Comparison of ENCODE assay signal across 14 mouse cellular contexts in genomic region chr1:138579822-138580492, GRCm38 (mm10). TPM values are rescaled to one million over a fixed set of nuclear protein-coding genes. Genes with fewer than 3 reads are reported as not detected.
A peak's percentile ranks its signal among the peaks of the same experiment; 100 is the strongest.
DNase-seq lines count a peak whose midpoint lies in the region; ATAC-seq lines count a peak whose summit lies in the region.
"Had no signal": no experiment of that assay in that cellular context is flagged by ENCODE, and none has a peak within 500 bp of the region (broad histone marks: within the 10 kb centered on the region; RNA-seq: fewer than 3 reads in every experiment).

No protein-coding gene starts in this region.

- peaks cover 27% of the 10 kb centered on the region; the same call in 1 of the 2 replicates for H3K4me1 ChIP-seq in heart, embryonic 10.5 days
- 0 out of 2 replicates have a peak, but pooled peaks cover 2% of the 10 kb centered on the region for H3K4me1 ChIP-seq in midbrain, embryonic 11.5 days (ENCODE audit: control insufficient read depth, insufficient read depth, low read length)
- H3K4me1 ChIP-seq in midbrain, embryonic 15.5 days, result no peaks in the 10 kb centered on the region; the same call in 1 of the 2 replicates
- H3K4me1 ChIP-seq in liver, embryonic 11.5 days (replicated peaks; ENCODE audit: control insufficient read depth, insufficient read depth, low read length), result peaks cover 14% of the 10 kb centered on the region
- no peaks in the 10 kb centered on the region; the same call in 1 of the 2 replicates for H3K4me1 ChIP-seq in stomach, embryonic 15.5 days
- no peaks in the 10 kb centered on the region for H3K4me1 ChIP-seq in kidney, embryonic 15.5 days

- no peak overlapping the region for H3K9ac ChIP-seq in midbrain, embryonic 11.5 days (ENCODE audit: low read length)
- H3K9ac ChIP-seq in midbrain, embryonic 15.5 days, result no peak overlapping the region
- no peak overlapping the region for H3K9ac ChIP-seq in liver, embryonic 11.5 days (ENCODE audit: low read depth, low read length)
- H3K9ac ChIP-seq in stomach, embryonic 15.5 days, result no peak overlapping the region
- no peak overlapping the region for H3K9ac ChIP-seq in kidney, embryonic 15.5 days
- H3K9ac ChIP-seq: embryonic facial prominence, embryonic 15.5 days had no signal

- DNase-seq in heart, embryonic 10.5 days (ENCODE audit: low spot score), result no peak
- DNase-seq in heart, postnatal 14 days, result no peak
- DNase-seq in midbrain, embryonic 11.5 days (ENCODE audit: low spot score, missing footprints), result no peak
- DNase-seq in liver, embryonic 11.5 days (ENCODE audit: low spot score), result no peak
- no peak for DNase-seq in spleen, postnatal 4 days (ENCODE audit: low spot score in 2 of 2)
- DNase-seq: cerebellum, postnatal 25 days; kidney, postnatal 10 days; layer of hippocampus, adult 9-11 months; right cerebral cortex, postnatal 14 days had no signal

- no peaks in the 10 kb centered on the region for H3K36me3 ChIP-seq in heart, embryonic 10.5 days
- no peaks in the 10 kb centered on the region for H3K36me3 ChIP-seq in midbrain, embryonic 11.5 days (ENCODE audit: control insufficient read depth, insufficient read depth, low read length)
- no peaks in the 10 kb centered on the region for H3K36me3 ChIP-seq in midbrain, embryonic 15.5 days (replicated peaks)
- no peaks in the 10 kb centered on the region for H3K36me3 ChIP-seq in liver, embryonic 11.5 days (ENCODE audit: control insufficient read depth, insufficient read depth, low read length)
- no peaks in the 10 kb centered on the region for H3K36me3 ChIP-seq in stomach, embryonic 15.5 days
- H3K36me3 ChIP-seq in kidney, embryonic 15.5 days, result peaks cover 2% of the 10 kb centered on the region; the same call in 1 of the 2 replicates
- H3K36me3 ChIP-seq: embryonic facial prominence, embryonic 15.5 days had no signal

- intact Hi-C loops in heart, postnatal 14 days (cut with DNase I), result no loop called here

- 0 out of 2 replicates have a peak overlapping the region, but pooled peaks have one; percentile 6 for H3K27ac ChIP-seq in heart, embryonic 10.5 days
- H3K27ac ChIP-seq in midbrain, embryonic 11.5 days (ENCODE audit: low read depth, low read length), result no peak overlapping the region
- H3K27ac ChIP-seq in midbrain, embryonic 15.5 days, result no peak overlapping the region
- H3K27ac ChIP-seq in liver, embryonic 11.5 days (ENCODE audit: low read depth, low read length), result no peak overlapping the region
- no peak overlapping the region for H3K27ac ChIP-seq in stomach, embryonic 15.5 days
- H3K27ac ChIP-seq in kidney, embryonic 15.5 days, result no peak overlapping the region
- H3K27ac ChIP-seq: embryonic facial prominence, embryonic 15.5 days had no signal

- no peaks in the 10 kb centered on the region for H3K9me3 ChIP-seq in heart, embryonic 10.5 days
- no peaks in the 10 kb centered on the region for H3K9me3 ChIP-seq in midbrain, embryonic 11.5 days (ENCODE audit: control insufficient read depth, low read length)
- H3K9me3 ChIP-seq in midbrain, embryonic 15.5 days, result no peaks in the 10 kb centered on the region
- H3K9me3 ChIP-seq in liver, embryonic 11.5 days (ENCODE audit: control insufficient read depth, low read length), result no peaks in the 10 kb centered on the region
- no peaks in the 10 kb centered on the region for H3K9me3 ChIP-seq in stomach, embryonic 15.5 days
- no peaks in the 10 kb centered on the region for H3K9me3 ChIP-seq in kidney, embryonic 15.5 days (replicated peaks)
- H3K9me3 ChIP-seq: embryonic facial prominence, embryonic 15.5 days had no signal

- WGBS in heart, embryonic 10.5 days, result 44% methylated on average over 11 of the region's 11 CpGs
- WGBS in midbrain, embryonic 11.5 days, result 69% methylated on average over 11 of the region's 11 CpGs
- WGBS in midbrain, embryonic 15.5 days, result 68% methylated on average over 11 of the region's 11 CpGs
- WGBS in liver, embryonic 11.5 days, result 58% methylated on average over 11 of the region's 11 CpGs
- 68% methylated on average over 11 of the region's 11 CpGs for WGBS in stomach, embryonic 15.5 days
- 63% methylated on average over 11 of the region's 11 CpGs for WGBS in kidney, embryonic 15.5 days

- no peaks in the 10 kb centered on the region for H3K27me3 ChIP-seq in heart, embryonic 10.5 days (ENCODE audit: insufficient read depth, poor library complexity, severe bottlenecking)
- no peaks in the 10 kb centered on the region for H3K27me3 ChIP-seq in midbrain, embryonic 11.5 days (ENCODE audit: control insufficient read depth, insufficient read depth, low read length)
- H3K27me3 ChIP-seq in midbrain, embryonic 15.5 days (replicated peaks), result no peaks in the 10 kb centered on the region
- no peaks in the 10 kb centered on the region for H3K27me3 ChIP-seq in liver, embryonic 11.5 days (replicated peaks; ENCODE audit: control insufficient read depth, insufficient read depth, low read length)
- H3K27me3 ChIP-seq in stomach, embryonic 15.5 days (replicated peaks), result no peaks in the 10 kb centered on the region
- H3K27me3 ChIP-seq in kidney, embryonic 15.5 days, result no peaks in the 10 kb centered on the region
- H3K27me3 ChIP-seq: embryonic facial prominence, embryonic 15.5 days had no signal

- H3K4me2 ChIP-seq in midbrain, embryonic 11.5 days, result no peak overlapping the region
- no peak overlapping the region for H3K4me2 ChIP-seq in midbrain, embryonic 15.5 days
- H3K4me2 ChIP-seq in liver, embryonic 11.5 days, result peak overlapping the region; percentile 38
- H3K4me2 ChIP-seq in stomach, embryonic 15.5 days, result no peak overlapping the region
- H3K4me2 ChIP-seq in kidney, embryonic 15.5 days, result no peak overlapping the region
- H3K4me2 ChIP-seq: embryonic facial prominence, embryonic 15.5 days had no signal

- 0 out of 2 replicates have a peak, but pooled peaks have one; percentile 58 for ATAC-seq in midbrain, embryonic 11.5 days (ENCODE audit: low FRiP score)
- no peak for ATAC-seq in midbrain, embryonic 15.5 days (replicated peaks)
- ATAC-seq in liver, embryonic 11.5 days (replicated peaks; ENCODE audit: low FRiP score), result peak; percentile 98
- peak; percentile 79; the same call in 1 of the 2 replicates for ATAC-seq in stomach, embryonic 15.5 days (ENCODE audit: insufficient read depth, low FRiP score, low read depth)
- ATAC-seq in kidney, embryonic 15.5 days (replicated peaks; ENCODE audit: low FRiP score), result no peak; the same call in 1 of the 2 replicates
- ATAC-seq: lung, postnatal 0 days had no signal

- H3K4me3 ChIP-seq in heart, embryonic 10.5 days, result 0 out of 2 replicates have a peak overlapping the region, but pooled peaks have one; percentile 24
- no peak overlapping the region for H3K4me3 ChIP-seq in midbrain, embryonic 11.5 days (ENCODE audit: low read depth, low read length)
- no peak overlapping the region for H3K4me3 ChIP-seq in midbrain, embryonic 15.5 days
- H3K4me3 ChIP-seq in liver, embryonic 11.5 days (ENCODE audit: low read depth, low read length), result no peak overlapping the region
- H3K4me3 ChIP-seq in stomach, embryonic 15.5 days (replicated peaks), result no peak overlapping the region
- H3K4me3 ChIP-seq in kidney, embryonic 15.5 days (replicated peaks), result no peak overlapping the region
- H3K4me3 ChIP-seq: embryonic facial prominence, embryonic 15.5 days had no signal

RNA-seq across cellular contexts. Expression of gene Nek7, which starts 40.0 kb away (rescaled TPM):
- polyA plus RNA-seq in heart, embryonic 10.5 days (2016; fragmentation: Nextera tagmentation; extraction: Ambion mirVana), result 35.5 and 40.6 TPM in 2 replicates
- total RNA-seq in heart, postnatal 14 days (2021), result 10 to 100 TPM; 61.7 to 67.1 TPM
- 30.6 and 37.1 TPM in 2 replicates for polyA plus RNA-seq in midbrain, embryonic 11.5 days (2014; fragmentation: Nextera tagmentation; extraction: Ambion mirVana)
- 17.8 and 21.4 TPM in 2 replicates for polyA plus RNA-seq in midbrain, embryonic 15.5 days (2015; fragmentation: Nextera tagmentation; extraction: Ambion mirVana)
- 29.4 and 33.4 TPM in 2 replicates for polyA plus RNA-seq in liver, embryonic 11.5 days (2014; fragmentation: Nextera tagmentation; extraction: Ambion mirVana)
- polyA plus RNA-seq in stomach, embryonic 15.5 days (2015; fragmentation: Nextera tagmentation; extraction: Ambion mirVana), result 35.9 and 36.1 TPM in 2 replicates
- polyA plus RNA-seq in kidney, embryonic 15.5 days (2015; fragmentation: Nextera tagmentation; extraction: Ambion mirVana), result 42.7 and 42.8 TPM in 2 replicates

Comparison
In these comparisons a context has a peak if more than half of its experiments do, and no peak if none do; other contexts are left out.
1. ATAC-seq: peak in midbrain, embryonic 11.5 days (single experiment), liver, embryonic 11.5 days (single experiment) and stomach, embryonic 15.5 days (single experiment); none in midbrain, embryonic 15.5 days (single experiment) and kidney, embryonic 15.5 days (single experiment).